Mouse (Mus musculus): ENCODE data around the gene Rpusd4.

DNA sequence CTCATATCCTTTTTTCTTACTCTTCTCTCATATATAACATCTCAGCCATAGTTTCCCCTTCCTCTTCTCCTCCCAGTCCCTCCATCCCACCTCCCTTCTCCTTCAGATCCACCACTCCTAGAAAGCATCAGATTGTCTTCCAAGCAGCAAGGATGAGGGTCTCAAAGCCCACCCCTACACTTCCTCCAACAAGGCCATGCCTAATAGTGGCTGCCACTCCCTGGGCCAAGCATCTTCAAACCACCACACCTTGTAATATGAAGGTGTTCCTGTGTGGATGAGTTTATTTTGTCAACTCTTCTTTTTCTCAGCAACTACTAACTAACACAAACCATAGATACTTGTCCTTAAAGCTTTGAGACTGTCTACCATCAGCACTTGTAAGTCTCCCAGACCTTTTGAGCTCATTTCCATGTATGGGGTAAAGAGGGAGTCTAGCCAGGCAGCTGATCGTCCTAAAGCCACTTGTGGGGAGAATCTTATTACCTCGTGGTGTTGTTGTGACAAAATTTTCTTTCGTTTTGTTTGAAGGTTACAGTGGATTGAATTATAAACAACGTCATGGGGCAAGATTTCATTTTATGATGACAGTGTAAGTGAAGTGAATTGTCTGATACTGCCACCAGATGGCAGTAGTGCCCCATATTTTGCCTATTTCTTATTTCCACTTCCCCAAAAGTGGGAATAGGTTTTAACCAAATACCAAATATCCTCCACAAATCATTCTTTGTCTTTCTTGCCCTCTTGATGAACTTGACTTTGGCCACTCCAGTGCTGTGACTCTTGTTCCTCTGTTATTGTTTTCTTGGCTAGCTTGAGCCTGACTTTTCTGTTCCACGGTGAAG is 14.6 kb downstream of the Rpusd4 start:
- peak; percentile 38; the same call in 1 of the 2 replicates for TF ChIP-seq CTCF (IDR thresholded peaks at IDR 0.05; ENCODE audit: control insufficient read depth, insufficient read depth, low read length)
- no peak for TF ChIP-seq POLR2A (IDR thresholded peaks at IDR 0.05; ENCODE audit: borderline replicate concordance, control insufficient read depth, low read depth, low read length)

All from bone marrow, adult 2 months (tissue).